Mouse (Mus musculus) lung, postnatal 0 days (tissue): Measurements from ENCODE around the gene Wbp1l. TPM values are rescaled to one million over a fixed set of nuclear protein-coding genes. Genes with fewer than 3 reads are reported as not detected.

ENCODE experiments used
- ATAC-seq: fragments of 200-750 bp; cut with Nextera tagmentation; 2 replicates; pipeline ENCODE4 v1.8.0; 2017; ENCODE audit warnings: moderate library complexity
- DNase-seq: peaks from one replicate; pipeline ENCODE4 v3.0.0-alpha.2; 2016; ENCODE audit warnings: low spot score
- H3K27ac ChIP-seq: fragments of 300-500 bp; sonication (generic); 2 replicates; pipeline ENCODE4 v1.5.1; 2014; ENCODE audit warnings: antibody characterized with exemption, mild to moderate bottlenecking, low read length, mixed read lengths
- H3K27me3 ChIP-seq: fragments of 300-500 bp; sonication (generic); replicated peaks from 2 replicates; pipeline ENCODE4 v1.6.1; 2014; ENCODE audit warnings: low read length, mixed read lengths; ENCODE audit not compliant: insufficient read depth
- H3K36me3 ChIP-seq: fragments of 300-500 bp; sonication (generic); 2 replicates; pipeline ENCODE4 v1.6.1; 2014; ENCODE audit warnings: low read length, mixed read lengths; ENCODE audit not compliant: insufficient read depth
- H3K4me1 ChIP-seq: fragments of 300-500 bp; sonication (generic); 2 replicates; pipeline ENCODE4 v1.6.1; 2014; ENCODE audit warnings: antibody characterized with exemption, low read depth, low read length, mixed read lengths; ENCODE audit not compliant: insufficient read depth
- H3K4me2 ChIP-seq: fragments of 300-500 bp; sonication (generic); replicated peaks from 2 replicates; pipeline ENCODE4 v1.6.1; 2014; ENCODE audit warnings: low read depth, mild to moderate bottlenecking, low read length, moderate library complexity, mixed read lengths
- H3K4me3 ChIP-seq: fragments of 300-500 bp; sonication (generic); 2 replicates; pipeline ENCODE4 v1.5.1; 2014; ENCODE audit warnings: low read depth, low read length
- H3K9ac ChIP-seq: fragments of 300-500 bp; sonication (generic); replicated peaks from 2 replicates; pipeline ENCODE4 v1.6.1; 2014; ENCODE audit warnings: low read depth, mild to moderate bottlenecking
- H3K9me3 ChIP-seq: fragments of 300-500 bp; sonication (generic); 2 replicates; pipeline ENCODE4 v1.6.1; 2016; ENCODE audit warnings: low read length, mixed read lengths
- CTCF ChIP-seq: IDR thresholded peaks from 2 replicates; pipeline ENCODE4 v1.5.1; 2016; ENCODE audit warnings: antibody characterized with exemption, mild to moderate bottlenecking
- EP300 ChIP-seq: IDR thresholded peaks from 2 replicates; pipeline ENCODE4 v1.6.1; 2016; ENCODE audit warnings: antibody characterized with exemption, mild to moderate bottlenecking, control low read depth
- WGBS: fragments of 180-500 bp; shearing (Covaris S2); extraction: QIAGEN DNeasy Blood & Tissue Kit; methylation state at CpG from one replicate; pipeline ENCODE4 v1.1.7; 2014; 5-methylcytosine and 5-hydroxymethylcytosine counted together
- polyA plus RNA-seq: library from polyadenylated mRNA; unstranded; fragments of >200 nt; fragmentation: Nextera tagmentation; extraction: Ambion mirVana; gene quantifications from 2 replicates; pipeline ENCODE4 v1.2.1, GENCODE M21; 2015

Gene Wbp1l
- polyA plus RNA-seq, 1 experiment from 2014 or later = 37.4 TPM

- DNase-seq (peak; percentile 52), ATAC-seq (no peak; the same call in 1 of the 2 replicates)
- 42% methylated on average over 19 of the region's 19 CpGs for WGBS
- Histone ChIP-seq H3K27ac (peak overlapping the region; percentile 78), H3K27me3 (no peaks in the 10 kb centered on the region), H3K36me3 (no peaks in the 10 kb centered on the region), H3K4me2 (no peak overlapping the region), H3K9me3 (no peaks in the 10 kb centered on the region), H3K4me1 (peaks cover 47% of the 10 kb centered on the region), H3K4me3 (no peak overlapping the region), H3K9ac (no peak overlapping the region)
- no peak for TF ChIP-seq EP300
- TF ChIP-seq CTCF = no peak
Measured at GRCm38 (mm10) chr19:46619001-46619400, 20.1 kb downstream of the Wbp1l start.

- DNase-seq (no peak), ATAC-seq (no peak)
- no peak for TF ChIP-seq CTCF
- no peak for TF ChIP-seq EP300
- Histone ChIP-seq H3K9me3 (no peaks in the 10 kb centered on the region), H3K9ac (no peak overlapping the region), H3K4me2 (no peak overlapping the region), H3K4me3 (no peak overlapping the region), H3K4me1 (peaks cover 50% of the 10 kb centered on the region), H3K36me3 (no peaks in the 10 kb centered on the region), H3K27ac (peak overlapping the region; percentile 78), H3K27me3 (no peaks in the 10 kb centered on the region)
- WGBS = 88% methylated on average over 6 of the region's 6 CpGs
Measured at GRCm38 (mm10) chr19:46619518-46619917, 20.6 kb downstream of the Wbp1l start.

GRCm38 (mm10) chr19:46620016-46620808 lies 21.3 kb downstream of the Wbp1l start:
- Histone ChIP-seq H3K4me1 (peaks cover 57% of the 10 kb centered on the region), H3K9ac (no peak overlapping the region), H3K9me3 (no peaks in the 10 kb centered on the region), H3K27me3 (no peaks in the 10 kb centered on the region), H3K27ac (peak overlapping the region; percentile 78), H3K36me3 (no peaks in the 10 kb centered on the region), H3K4me2 (peak overlapping the region; percentile 11; the same call in 1 of the 2 replicates), H3K4me3 (no peak overlapping the region)
- ATAC-seq = peak; percentile 14
- no peak for TF ChIP-seq EP300
- no peak for TF ChIP-seq CTCF
- WGBS = 45% methylated on average over 14 of the region's 14 CpGs
- DNase-seq = peak; percentile 82

- H3K9me3 ChIP-seq = no peaks in the 10 kb centered on the region
- TF ChIP-seq EP300 = peak; percentile 34
- no peak for TF ChIP-seq CTCF
- 0 out of 2 replicates have a peak overlapping the region, but pooled peaks have one; percentile 21 for H3K27ac ChIP-seq
- no peak overlapping the region for H3K4me3 ChIP-seq
- H3K9ac ChIP-seq = no peak overlapping the region
- H3K36me3 ChIP-seq = no peaks in the 10 kb centered on the region
- H3K4me2 ChIP-seq = no peak overlapping the region
- DNase-seq = no peak
- no peaks in the 10 kb centered on the region for H3K27me3 ChIP-seq
- no peak for ATAC-seq
- WGBS = 63% methylated on average over 19 of the region's 19 CpGs
- peaks cover 61% of the 10 kb centered on the region for H3K4me1 ChIP-seq
Measured at GRCm38 (mm10) chr19:46621236-46622183, 22.6 kb downstream of the Wbp1l start.

- Histone ChIP-seq H3K9ac (0 out of 2 replicates have a peak overlapping the region, but pooled peaks have one; percentile 16), H3K9me3 (no peaks in the 10 kb centered on the region), H3K4me1 (peaks cover 61% of the 10 kb centered on the region), H3K36me3 (no peaks in the 10 kb centered on the region), H3K27me3 (no peaks in the 10 kb centered on the region), H3K27ac (peak overlapping the region; percentile 92), H3K4me3 (peak overlapping the region; percentile 38; the same call in 1 of the 2 replicates), H3K4me2 (peak overlapping the region; percentile 72)
- ATAC-seq (no peak), DNase-seq (no peak)
- TF ChIP-seq EP300 (peak; percentile 24; the same call in 1 of the 2 replicates), CTCF (no peak)
- WGBS = 25% methylated on average over 12 of the region's 12 CpGs
Measured at GRCm38 (mm10) chr19:46622659-46623193, 23.8 kb downstream of the Wbp1l start.
